Mouse (Mus musculus) left cerebral cortex, adult 9 months (tissue): ENCODE data around the gene Vmn2r31.
"Not testable (repeated sequence)": the region's sequence is repeated elsewhere in the genome, so short reads cannot be mapped to it uniquely, and the experiment has no call there.

Source experiments
- DNase-seq, 2 experiments: peaks; one replicate each; pipeline ENCODE4 v3.0.0; 2022; ENCODE audit warnings: low spot score in 2 of 2

The Vmn2r31 gene

DNA sequence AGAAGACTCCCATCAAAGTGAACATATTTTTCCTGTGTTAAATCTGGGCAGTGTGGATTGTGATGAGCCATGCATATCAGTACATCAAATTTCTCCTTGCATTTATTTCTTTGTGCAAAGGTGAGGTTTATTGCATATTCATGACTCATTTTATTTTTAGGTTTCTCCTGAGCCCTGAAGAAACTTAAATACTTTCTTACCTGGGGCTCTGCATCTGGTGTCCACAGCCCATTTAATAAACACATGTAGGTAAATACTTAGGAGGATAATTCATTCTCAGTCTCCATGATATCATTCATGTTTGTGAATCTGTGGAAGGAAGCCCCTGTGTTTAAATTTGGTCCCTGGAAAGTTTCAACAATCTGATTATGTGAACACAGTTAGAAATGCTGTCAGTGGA, at the start of gene Vmn2r31:
Gene Vmn2r31, minus strand, starts transcription at position 101 of the 400 bp plus-strand sequence.
- not testable (repeated sequence) for DNase-seq

DNA sequence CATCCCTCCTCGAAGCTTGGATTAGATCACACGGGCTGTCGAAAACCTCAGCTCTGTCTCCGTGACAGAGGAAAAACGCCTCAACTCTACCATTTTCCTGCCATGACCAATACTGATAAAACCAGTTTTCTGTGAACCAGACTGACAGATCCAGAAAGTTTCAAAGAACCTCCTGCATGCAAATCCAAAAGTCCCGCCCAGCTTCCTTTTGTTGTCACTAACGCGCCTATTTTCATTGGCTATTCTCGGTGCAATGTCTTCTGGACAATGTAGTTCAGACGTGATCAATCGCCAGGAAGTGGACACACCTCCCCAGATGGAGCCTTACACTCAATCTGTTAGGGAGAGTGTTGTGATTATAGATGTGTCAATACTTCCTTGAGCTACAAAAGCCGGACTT, 25.1 kb downstream of the Vmn2r31 start, which contains the start of gene Gm45783:
Gene Gm45783, minus strand, starts transcription at position 143 of the 400 bp plus-strand sequence.
- DNase-seq: not testable (repeated sequence)

DNA sequence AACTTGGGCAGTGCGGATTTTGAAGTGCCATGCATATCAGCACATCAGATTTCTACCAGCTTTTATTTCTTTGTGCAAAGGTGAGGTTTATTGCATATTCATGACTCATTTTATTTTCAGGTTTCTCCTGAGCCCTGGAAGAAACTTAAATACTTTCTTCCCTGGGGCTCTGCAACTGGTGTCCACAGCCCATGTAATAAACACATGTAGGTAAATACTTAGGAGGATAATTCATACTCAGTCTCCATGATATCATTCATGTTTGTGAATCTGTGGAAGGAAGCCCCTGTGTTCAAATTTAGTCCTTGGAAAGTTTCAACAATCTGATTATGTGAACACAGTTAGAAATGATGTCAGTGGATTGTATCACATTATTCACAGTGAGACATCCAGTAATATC, 62.0 kb downstream of the Vmn2r31 start, which contains the start of gene Vmn2r30:
Gene Vmn2r30, minus strand, starts transcription at position 101 of the 400 bp plus-strand sequence.
- not testable (repeated sequence) for DNase-seq
